Mouse (Mus musculus) embryonic fibroblast, embryonic 13.5 days (primary cell): ENCODE data around the gene Meis2. TPM values are rescaled to one million over a fixed set of nuclear protein-coding genes. Genes with fewer than 3 reads are reported as not detected.

Experiments used
- H3K27ac ChIP-seq: 2 replicates; pipeline ENCODE4 v1.5.1; 2012; ENCODE audit warnings: low read length, control low read depth, inconsistent platforms; ENCODE audit not compliant: insufficient read depth
- H3K4me1 ChIP-seq: 2 replicates; pipeline ENCODE4 v1.6.1; 2011; ENCODE audit warnings: low read length; ENCODE audit not compliant: control insufficient read depth, insufficient read depth
- H3K4me3 ChIP-seq: 2 replicates; pipeline ENCODE4 v1.5.1; 2011; ENCODE audit warnings: mild to moderate bottlenecking, control low read depth, low read length; ENCODE audit not compliant: insufficient read depth
- CTCF ChIP-seq: IDR thresholded peaks from 2 replicates; pipeline ENCODE4 v1.5.1; 2011; ENCODE audit warnings: mild to moderate bottlenecking, control low read depth, low read length, moderate library complexity, borderline replicate concordance; ENCODE audit not compliant: insufficient read depth
- POLR2A ChIP-seq: IDR thresholded peaks from 2 replicates; pipeline ENCODE4 v1.6.1; 2011; ENCODE audit warnings: low read depth, mild to moderate bottlenecking, control low read depth, low read length, moderate library complexity
- polyA plus RNA-seq: library from polyadenylated mRNA; stranded (reverse); fragments of >200 nt; gene quantifications from 2 replicates; pipeline ENCODE4 v1.2.4, GENCODE M21; 2011; ENCODE audit warnings: low read depth; ENCODE audit not compliant: missing spikeins, insufficient read length

Gene Meis2
- 46.7 and 65.5 TPM in 2 replicates for polyA plus RNA-seq

- H3K4me3 ChIP-seq: peak within 1 kb of the TSS; percentile 96
- H3K27ac ChIP-seq: peak within 1 kb of the TSS; percentile 98
- no peak for TF ChIP-seq CTCF
- TF ChIP-seq POLR2A: peak; percentile 77
- H3K4me1 ChIP-seq: no peaks in the 10 kb centered on the region
These were observed at the start of gene Meis2 for GRCm38 (mm10) chr2:116065570-116066005. TSS of gene Meis2 (minus strand) at chr2:116065839.

- no peak for TF ChIP-seq POLR2A
- no peak for TF ChIP-seq CTCF
- Histone ChIP-seq H3K4me3 (no peak overlapping the region), H3K4me1 (no peaks in the 10 kb centered on the region), H3K27ac (no peak overlapping the region)
These were observed 40.6 kb upstream of the Meis2 start for GRCm38 (mm10) chr2:116106194-116106593.

DNA sequence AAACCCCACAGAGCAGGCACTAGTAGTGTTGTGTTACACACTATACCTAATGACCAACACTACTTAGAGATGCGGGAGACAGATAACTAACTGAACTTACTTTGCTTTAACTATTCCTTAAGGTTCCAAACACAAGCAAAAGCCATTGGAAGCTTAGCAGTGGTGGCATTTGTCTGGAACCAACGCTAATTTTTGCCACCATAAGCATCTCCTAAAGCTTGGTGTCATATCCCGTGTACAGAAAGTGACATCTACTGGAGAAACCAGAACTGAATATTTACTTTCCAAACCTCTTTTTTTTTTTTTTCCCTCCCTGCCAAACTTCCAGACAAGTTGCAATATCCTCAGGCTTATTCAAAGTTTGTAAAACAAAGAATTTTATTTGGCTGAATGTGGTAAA is 39.5 kb upstream of the Meis2 start:
- H3K4me1 ChIP-seq: no peaks in the 10 kb centered on the region

GRCm38 (mm10) chr2:116103411-116103996 is 37.9 kb upstream of the Meis2 start:
- Histone ChIP-seq H3K27ac (no peak overlapping the region), H3K4me3 (no peak overlapping the region), H3K4me1 (no peaks in the 10 kb centered on the region)
- no peak for TF ChIP-seq POLR2A
- TF ChIP-seq CTCF: no peak

More for the DNA sequence above, 39.5 kb upstream of the Meis2 start:
- H3K27ac ChIP-seq: no peak overlapping the region
- H3K4me3 ChIP-seq: no peak overlapping the region
- TF ChIP-seq CTCF (no peak), POLR2A (no peak)

GRCm38 (mm10) chr2:116101221-116101620 is 35.6 kb upstream of the Meis2 start:
- H3K4me1 ChIP-seq: no peaks in the 10 kb centered on the region
- TF ChIP-seq CTCF (no peak), POLR2A (no peak)
- H3K4me3 ChIP-seq: no peak overlapping the region
- H3K27ac ChIP-seq: no peak overlapping the region

DNA sequence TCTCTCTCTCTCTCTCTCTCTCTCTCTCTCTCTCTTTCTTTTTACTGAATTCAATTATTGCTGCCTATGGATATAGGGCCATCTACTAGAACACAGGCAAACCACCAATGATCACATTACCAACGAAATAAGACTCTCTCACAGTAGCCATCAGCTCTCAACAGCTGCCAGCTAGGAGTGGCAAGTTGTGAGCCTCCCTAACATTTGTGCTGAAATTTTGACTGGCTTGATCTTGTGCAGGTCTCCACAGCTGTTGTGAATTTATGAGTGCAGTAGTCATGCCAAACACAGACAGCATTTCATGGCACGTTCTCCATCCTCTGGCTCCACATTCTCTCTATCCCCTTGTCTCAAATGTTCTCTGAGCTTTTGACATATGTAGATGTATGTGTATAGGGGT is 15.3 kb upstream of the Meis2 start:
- H3K27ac ChIP-seq: no peak overlapping the region
- TF ChIP-seq CTCF (no peak), POLR2A (no peak)
- peaks cover 6% of the 10 kb centered on the region for H3K4me1 ChIP-seq
- H3K4me3 ChIP-seq: no peak overlapping the region

DNA sequence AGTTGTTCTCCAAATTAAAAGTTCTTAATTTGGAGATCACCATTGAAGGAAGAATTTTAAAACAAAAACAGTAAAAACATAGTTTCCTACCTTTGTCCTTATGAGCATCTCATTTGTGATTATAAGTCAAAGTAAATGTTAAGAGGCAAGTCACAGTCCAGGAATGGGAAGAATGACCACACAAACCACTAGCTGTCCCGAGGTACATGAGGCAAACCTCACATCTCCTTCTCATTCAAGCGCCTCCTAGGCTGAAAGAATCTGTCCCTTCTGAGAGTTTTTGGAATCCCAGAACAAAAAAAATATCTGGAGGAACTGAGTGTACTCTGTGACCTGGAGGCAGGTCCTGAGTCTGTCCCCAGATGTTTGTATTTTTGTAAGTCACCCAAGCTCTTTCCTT is 13.2 kb upstream of the Meis2 start:
- Histone ChIP-seq H3K27ac (no peak overlapping the region), H3K4me1 (peaks cover 6% of the 10 kb centered on the region), H3K4me3 (no peak overlapping the region)
- TF ChIP-seq POLR2A: no peak
- TF ChIP-seq CTCF: no peak

DNA sequence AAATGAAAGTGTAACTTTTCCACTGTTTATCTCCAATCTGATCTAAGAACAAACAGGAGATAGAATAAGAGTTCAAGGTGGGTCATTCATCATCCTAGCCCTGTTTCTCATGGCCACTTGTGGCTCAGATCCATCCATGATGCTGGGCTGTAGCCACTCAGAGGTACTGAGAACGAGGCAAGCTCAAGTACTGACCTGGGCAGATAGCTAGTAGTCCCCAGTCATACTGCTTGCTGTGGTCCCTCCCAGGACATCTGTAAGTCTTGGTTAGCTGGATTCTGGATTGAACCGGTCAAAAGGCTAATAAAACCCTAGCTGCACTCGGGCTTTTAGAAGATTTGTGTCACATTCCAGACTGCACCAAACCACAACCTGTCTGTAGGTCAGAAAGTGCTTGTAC is 12.1 kb upstream of the Meis2 start:
- no peak overlapping the region for H3K4me3 ChIP-seq
- peaks cover 6% of the 10 kb centered on the region for H3K4me1 ChIP-seq
- peak overlapping the region; percentile 15; the same call in 1 of the 2 replicates for H3K27ac ChIP-seq
- no peak for TF ChIP-seq CTCF
- TF ChIP-seq POLR2A: no peak

- Histone ChIP-seq H3K27ac (no peak overlapping the region), H3K4me1 (peaks cover 6% of the 10 kb centered on the region), H3K4me3 (no peak overlapping the region)
- TF ChIP-seq POLR2A (no peak), CTCF (no peak)
These were observed 11.3 kb upstream of the Meis2 start for GRCm38 (mm10) chr2:116076752-116077480.

DNA sequence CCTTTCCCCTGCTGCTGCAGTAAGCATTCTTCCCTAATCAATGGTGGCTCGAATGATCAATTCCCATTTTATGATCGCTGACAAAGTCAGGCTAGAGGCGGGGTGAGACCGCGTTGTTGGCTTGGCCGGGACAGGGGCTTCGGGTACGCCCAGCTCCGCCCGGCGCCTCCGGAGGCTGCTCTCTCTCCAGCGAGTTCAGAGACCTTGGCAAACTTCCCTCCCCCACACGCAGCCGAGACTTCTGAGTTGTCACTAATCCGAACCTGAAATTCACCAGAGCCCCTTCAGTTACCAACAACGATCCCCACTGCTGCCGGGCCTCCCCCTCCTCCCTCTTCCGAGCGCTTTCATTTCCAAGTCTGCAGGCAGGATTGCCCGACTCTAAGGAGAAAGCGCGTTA is 10.3 kb upstream of the Meis2 start:
- TF ChIP-seq CTCF (no peak), POLR2A (peak; percentile 33; the same call in 1 of the 2 replicates)
- Histone ChIP-seq H3K4me3 (peak overlapping the region; percentile 61), H3K27ac (0 out of 2 replicates have a peak overlapping the region, but pooled peaks have one; percentile 14), H3K4me1 (peaks cover 6% of the 10 kb centered on the region)

GRCm38 (mm10) chr2:116075477-116075876 is 9.8 kb upstream of the Meis2 start:
- Histone ChIP-seq H3K4me1 (peaks cover 6% of the 10 kb centered on the region), H3K27ac (no peak overlapping the region), H3K4me3 (peak overlapping the region; percentile 61)
- TF ChIP-seq CTCF (no peak), POLR2A (no peak)
